Mouse (Mus musculus) inflammation-experienced regulatory T-cells, adult 6 months (primary cell): ENCODE data around the gene Asxl2. TPM values are rescaled to one million over a fixed set of nuclear protein-coding genes. Genes with fewer than 3 reads are reported as not detected.
"Not testable (repeated sequence)": the region's sequence is repeated elsewhere in the genome, so short reads cannot be mapped to it uniquely, and the experiment has no call there.

ENCODE experiments used
- ATAC-seq: one replicate; pipeline ENCODE4 v1.8.0; 2017
- polyA plus RNA-seq, 3 experiments: library from polyadenylated mRNA; unstranded; fragments of 100-300 nt; shearing (Covaris generic); gene quantifications; one replicate each; pipeline ENCODE4 v1.2.1; 2017

Asxl2 gene
- polyA plus RNA-seq, 3 experiments from 2014 or later = 38.8 to 56.8 (median 53.1) TPM

- no peak for ATAC-seq
These were observed 1.5 kb downstream of the Asxl2 start for GRCm38 (mm10) chr12:3427891-3428775.

DNA sequence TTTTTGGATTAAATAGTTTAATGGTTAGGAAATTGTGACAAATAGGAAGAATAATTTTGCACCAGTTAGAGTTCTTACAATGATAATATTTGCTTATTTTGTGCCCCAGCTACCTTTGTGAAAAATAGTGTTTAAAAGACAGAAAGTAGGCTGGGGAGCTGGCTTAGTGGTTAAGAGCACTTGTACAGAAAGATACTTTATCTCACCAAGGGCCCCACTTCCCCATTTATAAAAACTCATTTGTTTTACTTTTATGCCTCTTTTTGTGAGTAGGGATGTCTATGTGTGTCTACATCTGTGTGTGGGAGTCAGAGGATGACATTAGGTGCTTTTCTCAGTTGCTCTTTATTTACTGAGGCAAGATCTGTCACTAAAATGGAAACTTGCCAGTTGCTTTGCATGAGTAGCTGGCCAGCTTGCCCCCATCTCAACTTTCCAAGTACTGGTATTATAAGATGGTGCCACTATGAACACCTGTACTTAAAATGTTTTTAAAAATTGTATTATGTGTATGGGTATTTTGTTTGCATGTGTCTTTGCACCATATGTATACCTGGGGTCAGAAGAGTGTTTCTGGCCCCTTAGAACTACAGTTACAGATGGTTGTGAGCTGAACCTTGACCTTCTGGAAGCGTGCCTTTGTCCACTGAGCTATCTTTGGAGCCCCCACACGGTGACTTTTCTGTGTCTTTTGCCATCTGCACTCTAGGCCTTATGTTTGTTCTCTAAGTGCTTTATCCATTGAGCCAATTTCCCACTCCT, 3.2 kb downstream of the Asxl2 start:
- ATAC-seq = no peak

DNA sequence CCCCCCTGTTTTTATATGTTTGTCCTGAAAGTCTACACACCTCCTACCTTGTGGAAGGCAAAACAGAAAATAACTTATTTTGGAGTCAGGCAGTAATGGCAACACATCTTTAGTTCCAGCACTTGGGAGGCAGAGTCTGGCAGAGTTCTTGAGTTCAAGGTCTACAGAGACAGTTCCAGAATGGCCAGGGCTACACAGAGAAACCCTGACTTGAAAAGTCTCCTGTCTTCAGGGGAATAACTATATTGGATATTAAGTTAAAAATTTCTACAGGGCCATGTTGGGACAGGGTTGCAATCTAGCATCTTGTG, 3.7 kb downstream of the Asxl2 start:
- no peak for ATAC-seq

DNA sequence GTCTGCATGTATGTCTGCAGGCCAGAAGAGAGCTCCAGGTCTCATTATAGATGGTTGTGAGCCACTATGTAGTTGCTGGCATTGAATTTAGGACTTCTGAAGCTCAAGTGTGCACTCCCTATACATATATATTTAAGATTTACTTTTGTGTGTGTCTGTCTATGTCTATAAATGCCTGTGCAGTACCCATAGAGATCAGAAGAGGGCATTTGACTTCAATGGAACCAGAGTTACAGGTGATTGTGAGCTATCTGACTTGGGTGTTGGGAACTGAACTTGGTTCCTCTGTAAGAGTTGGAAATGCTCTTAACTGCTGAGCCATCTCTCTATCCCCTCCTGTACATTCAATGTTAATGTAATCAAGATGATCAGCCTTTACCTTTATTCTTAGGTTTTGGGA, 4.3 kb downstream of the Asxl2 start:
- no peak for ATAC-seq

- no peak for ATAC-seq
These were observed 7.1 kb downstream of the Asxl2 start for GRCm38 (mm10) chr12:3433736-3434135.

DNA sequence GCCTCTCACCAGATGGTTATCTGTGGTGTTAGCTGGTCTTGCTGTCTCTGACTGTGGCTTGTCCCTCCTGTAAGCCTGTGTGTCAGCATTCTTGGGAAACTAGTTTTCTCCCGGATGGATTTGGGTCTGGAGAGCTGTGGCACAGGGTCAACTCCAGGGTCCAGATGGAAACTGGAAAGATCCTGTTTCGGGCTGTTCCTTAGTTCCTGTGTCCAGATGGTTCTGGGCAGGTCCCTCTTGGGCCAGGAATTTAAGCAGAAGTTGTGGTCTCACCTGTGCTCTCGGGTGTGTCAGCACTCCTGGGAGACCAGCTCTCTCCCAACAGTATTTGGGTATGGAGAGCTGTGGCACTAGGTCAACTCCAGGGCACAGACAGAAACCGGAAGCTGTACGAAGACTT, 9.8 kb downstream of the Asxl2 start:
- ATAC-seq = no peak

GRCm38 (mm10) chr12:3437815-3438214, 11.2 kb downstream of the Asxl2 start:
- peak; percentile 20 for ATAC-seq

DNA sequence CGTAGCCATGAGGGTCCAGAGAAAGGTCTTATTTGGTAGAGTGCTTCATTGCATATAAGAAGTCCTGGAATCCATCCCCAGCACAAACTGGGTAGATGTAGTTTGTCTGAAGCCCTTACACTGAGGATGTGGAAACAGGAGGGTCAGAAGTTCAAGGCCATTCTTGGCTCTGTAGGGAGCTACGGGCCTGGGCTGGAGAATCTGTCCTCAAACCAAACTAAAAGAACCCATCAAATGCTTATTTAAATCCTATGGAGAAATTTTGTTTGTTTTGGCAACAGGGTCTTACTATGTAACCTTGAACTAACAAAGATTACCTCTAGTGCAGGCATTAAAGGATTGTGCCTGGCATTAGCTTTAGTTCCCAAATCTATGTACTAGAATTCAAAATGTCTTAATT, 14.3 kb downstream of the Asxl2 start:
- peak; percentile 2 for ATAC-seq

- ATAC-seq = peak; percentile 86
These were observed 14.7 kb downstream of the Asxl2 start for GRCm38 (mm10) chr12:3441361-3441760.

DNA sequence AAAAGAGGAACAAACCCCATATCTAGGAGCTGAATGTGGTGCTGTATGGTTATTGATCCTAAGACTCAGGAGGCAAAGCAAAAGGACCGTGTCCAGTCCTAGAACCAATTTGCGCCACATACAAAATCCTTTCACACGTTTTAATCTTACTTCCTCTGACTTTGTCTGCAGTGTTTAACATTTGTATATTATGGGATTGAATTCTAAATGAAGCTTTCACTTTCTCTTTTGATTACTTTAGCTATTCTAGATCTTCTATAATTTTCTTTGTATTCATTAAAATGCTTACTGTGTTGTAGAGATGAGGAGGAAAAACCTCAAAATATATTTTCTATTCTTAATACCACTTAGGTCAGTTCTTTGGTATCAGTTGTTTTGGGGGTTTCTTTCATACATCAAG, 26.9 kb downstream of the Asxl2 start:
- ATAC-seq = peak; percentile 77

DNA sequence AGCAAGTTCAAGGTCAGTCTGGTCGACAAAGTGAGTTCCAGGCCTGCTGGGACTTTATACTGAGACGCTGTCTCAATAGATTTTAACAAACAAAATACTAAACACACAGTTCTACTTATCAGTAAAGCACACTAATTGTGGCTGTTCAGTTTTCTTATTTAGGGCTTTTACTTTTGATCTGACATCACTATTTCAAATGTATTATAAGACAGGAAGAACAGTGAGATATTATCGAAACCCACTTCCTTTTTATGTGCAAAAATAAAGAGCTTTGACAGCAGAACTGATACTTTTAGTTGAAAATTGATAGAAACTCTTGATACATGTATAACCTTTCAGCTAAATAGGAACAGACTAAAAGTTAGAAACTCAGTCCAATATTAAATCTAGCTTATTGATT, 36.4 kb downstream of the Asxl2 start:
- ATAC-seq = peak; percentile 90

DNA sequence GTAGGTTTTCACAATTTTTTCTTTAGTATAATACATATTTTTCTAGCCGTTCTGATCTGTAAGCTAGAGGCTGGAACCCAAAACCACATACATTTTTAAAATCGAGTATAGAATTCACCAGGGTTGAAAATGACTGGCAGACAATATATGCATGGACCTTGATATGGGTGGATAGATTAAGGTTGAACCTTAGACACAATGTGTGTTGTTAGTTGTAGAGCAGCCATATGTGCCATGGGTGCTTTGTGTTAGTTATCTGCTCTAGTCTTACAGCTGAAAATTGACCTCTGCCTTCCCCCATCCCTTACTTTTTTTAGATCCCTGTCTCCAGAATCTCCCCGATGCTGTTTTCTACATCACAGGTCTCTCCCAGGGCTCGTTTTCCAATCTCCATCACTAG, 73.0 kb downstream of the Asxl2 start:
- ATAC-seq = no peak

GRCm38 (mm10) chr12:3500071-3500470, 73.4 kb downstream of the Asxl2 start:
- no peak for ATAC-seq

- no peak for ATAC-seq
These were observed 92.1 kb downstream of the Asxl2 start for GRCm38 (mm10) chr12:3518665-3519297.

DNA sequence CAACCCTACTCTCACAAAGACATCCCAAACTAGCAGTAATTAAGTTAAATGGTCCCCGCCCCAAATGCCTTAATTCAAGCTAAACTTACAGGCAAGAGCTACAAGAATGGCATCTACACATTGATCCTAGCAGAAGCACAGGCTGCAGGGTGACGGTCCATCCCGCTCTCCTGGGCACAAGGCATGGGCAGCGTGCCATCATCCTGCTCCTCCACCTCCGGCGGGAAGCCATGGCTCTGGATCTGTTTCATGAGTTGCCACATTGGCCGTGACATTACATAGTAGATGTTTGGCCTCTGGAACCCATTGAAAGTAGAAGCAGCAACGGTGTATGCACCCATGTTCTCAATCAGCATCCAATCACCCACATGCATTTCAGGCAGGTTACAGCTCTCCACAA, 95.1 kb downstream of the Asxl2 start:
- ATAC-seq = not testable (repeated sequence)

DNA sequence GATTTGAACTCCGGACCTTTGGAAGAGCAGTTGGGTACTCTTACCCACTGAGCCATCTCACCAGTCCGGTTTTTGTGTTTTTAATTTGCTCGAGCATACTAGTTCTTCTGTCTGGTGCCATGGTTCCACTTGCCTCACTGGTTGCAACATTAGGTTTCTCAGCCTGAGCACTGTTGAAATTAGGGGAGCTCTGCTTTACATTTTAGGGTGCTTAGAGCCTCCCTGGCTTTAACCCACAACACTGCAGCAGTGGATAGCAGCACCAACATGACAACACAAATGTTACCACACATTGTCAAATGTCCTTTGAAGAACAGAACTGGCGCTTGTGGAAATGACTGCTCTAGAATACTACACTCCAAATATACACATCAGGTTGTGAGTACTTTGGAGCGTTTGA, 98.9 kb downstream of the Asxl2 start:
- no peak for ATAC-seq

GRCm38 (mm10) chr12:3535446-3535845, 108.8 kb downstream of the Asxl2 start:
- not testable (repeated sequence) for ATAC-seq

DNA sequence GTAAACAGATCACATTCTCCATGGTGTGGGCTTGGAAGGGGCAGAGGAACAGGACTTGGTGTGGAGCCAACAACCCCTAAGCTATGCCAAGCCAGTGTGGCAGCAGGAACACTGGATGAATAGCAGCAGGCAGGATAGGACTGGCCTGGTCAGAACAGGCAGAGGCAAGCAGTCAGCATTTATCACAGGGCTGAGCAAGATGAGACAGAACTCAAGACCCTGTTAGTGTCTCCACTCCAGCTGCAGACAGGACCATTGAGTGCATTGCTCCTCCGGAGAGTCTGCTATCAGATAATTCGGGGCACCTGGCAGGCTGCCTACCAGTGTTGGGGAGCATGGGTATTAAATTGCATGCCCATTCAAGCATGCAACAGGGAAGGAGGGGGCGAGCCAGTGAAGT, 111.0 kb downstream of the Asxl2 start:
- ATAC-seq = no peak

DNA sequence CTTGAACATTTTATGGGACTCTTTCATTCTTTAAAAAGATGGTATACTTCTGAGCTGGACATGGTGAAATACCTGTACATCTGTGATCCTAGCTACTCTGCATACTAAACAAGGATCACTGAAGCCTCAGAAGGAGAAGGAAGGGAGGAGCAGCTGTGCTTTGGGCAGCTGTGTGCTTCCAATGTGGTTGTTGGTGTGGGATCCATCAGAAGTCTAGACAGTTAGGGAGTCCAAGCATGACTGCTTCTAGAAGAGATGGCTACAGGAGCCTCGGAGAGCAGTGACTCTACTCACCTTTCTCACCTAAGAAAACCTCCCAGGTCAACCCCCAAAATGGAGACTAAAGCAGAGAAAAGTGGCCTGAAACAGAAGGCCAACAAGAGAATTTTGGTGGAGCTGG, 111.4 kb downstream of the Asxl2 start:
- ATAC-seq = no peak

DNA sequence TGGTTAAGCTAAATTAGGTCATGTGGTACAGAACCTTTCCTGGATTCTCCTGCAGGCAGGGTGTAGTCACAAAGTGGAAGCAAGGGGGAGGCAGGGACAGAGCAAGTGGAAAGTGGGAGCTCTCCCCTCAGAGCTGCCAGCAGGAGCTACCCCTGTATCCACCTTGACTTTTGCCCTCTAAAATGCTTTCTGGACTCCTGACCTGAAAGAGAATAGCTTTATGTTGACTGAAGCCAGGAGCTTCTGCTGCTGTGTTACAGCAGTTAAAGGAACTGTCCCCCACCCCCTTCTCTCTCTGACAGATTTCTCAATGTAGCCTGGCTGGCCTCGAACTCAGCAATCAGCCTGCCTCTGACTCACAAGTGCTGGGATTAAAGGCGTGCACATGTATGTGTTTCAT, 112.9 kb downstream of the Asxl2 start:
- ATAC-seq = no peak

DNA sequence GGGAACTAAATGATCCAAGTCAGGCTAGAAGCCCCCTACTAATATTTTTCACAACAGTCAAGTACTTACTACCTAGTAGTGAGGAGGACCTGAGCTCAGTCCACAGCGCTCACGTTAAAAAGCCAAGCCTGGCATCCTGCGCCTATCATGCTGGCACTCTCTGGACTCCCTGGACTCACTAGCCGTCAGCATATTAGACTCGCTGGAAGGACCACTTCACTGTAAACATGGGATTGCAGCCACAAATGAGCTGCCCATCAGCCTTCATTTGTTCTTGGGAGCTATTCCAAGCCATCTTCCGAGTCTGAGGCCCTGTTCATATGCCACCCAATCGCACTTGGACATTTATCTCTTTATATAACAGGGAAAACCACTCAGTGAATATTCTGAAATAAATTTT, 114.2 kb downstream of the Asxl2 start:
- ATAC-seq = no peak

- no peak for ATAC-seq
These were observed 118.8 kb downstream of the Asxl2 start for GRCm38 (mm10) chr12:3545451-3545850.

DNA sequence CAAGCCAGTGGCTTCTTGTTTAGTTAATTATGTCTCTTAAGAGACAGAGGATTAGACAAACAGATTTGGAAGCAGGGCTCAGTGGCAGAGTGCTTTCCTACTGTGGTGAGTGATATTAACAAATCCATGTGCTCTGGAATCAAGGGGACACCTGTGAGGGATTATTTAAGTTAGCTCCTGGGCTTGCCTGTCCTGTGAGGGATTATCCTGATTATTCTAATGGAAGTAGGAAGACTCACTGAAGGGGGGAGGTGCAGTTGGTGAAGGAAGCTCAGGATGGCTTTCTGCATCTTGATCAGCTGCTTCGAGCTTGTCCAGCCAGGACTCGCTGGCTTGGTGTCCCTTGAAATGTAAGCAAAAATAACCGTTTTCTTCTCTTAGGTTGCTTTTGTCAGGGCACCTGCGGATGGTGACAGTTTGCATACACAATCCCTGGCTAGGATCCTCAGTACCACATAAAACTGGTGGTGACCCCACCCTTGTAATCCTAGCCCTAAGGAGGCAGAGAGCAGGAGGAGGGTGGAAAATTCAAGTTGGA, 119.5 kb downstream of the Asxl2 start:
- no peak for ATAC-seq
